Mouse (Mus musculus) kidney, adult 10 weeks (tissue): ENCODE data around the gene Olfr851. TPM values are rescaled to one million over a fixed set of nuclear protein-coding genes. Genes with fewer than 3 reads are reported as not detected.

ENCODE experiments used
- polyA plus RNA-seq: library from polyadenylated mRNA; stranded (reverse); fragments of 350-450 nt; fragmentation: Illumina TruSeq; extraction: RNeasy Lipid Tissue Mini Kit (QIAGEN cat#74804); gene quantifications from one replicate; pipeline ENCODE4 v1.2.3, GENCODE M21; 2014; ENCODE audit warnings: low read depth, low replicate concordance

Gene Olfr851
- not detected for polyA plus RNA-seq

GRCm38 (mm10) chr9:19492995-19493394 is at the start of gene Olfr851:
Gene Olfr851 (plus strand): TSS chr9:19493295.

GRCm38 (mm10) chr9:19478148-19478547 is 14.9 kb upstream of the Olfr851 start, which contains the start of gene Olfr850:
Gene Olfr850 (minus strand): TSS chr9:19478248.

GRCm38 (mm10) chr9:19540976-19541375 is 47.9 kb downstream of the Olfr851 start, which contains the start of gene Olfr853:
Gene Olfr853 (minus strand): TSS chr9:19541076.

Other genes with a start within 250 kb of the Olfr851 start
- gene Olfr843, start 241.3 kb upstream of the Olfr851 start, polyA plus RNA-seq = not detected
- gene Olfr844, start 176.9 kb upstream of the Olfr851 start, polyA plus RNA-seq = not detected
- gene Olfr845, start 156.8 kb upstream of the Olfr851 start, polyA plus RNA-seq = not detected
- not detected for gene Olfr846, start 129.3 kb upstream of the Olfr851 start, polyA plus RNA-seq
- gene Olfr847, start 114.6 kb upstream of the Olfr851 start, polyA plus RNA-seq = not detected
- not detected for gene Olfr849, start 53.0 kb upstream of the Olfr851 start, polyA plus RNA-seq
- gene Olfr850, start 15.0 kb upstream of the Olfr851 start, polyA plus RNA-seq = not detected
- not detected for gene Olfr853, start 47.8 kb downstream of the Olfr851 start, polyA plus RNA-seq
- not detected for gene Olfr854, start 74.1 kb downstream of the Olfr851 start, polyA plus RNA-seq
- not detected for gene Olfr855, start 89.3 kb downstream of the Olfr851 start, polyA plus RNA-seq
- 29.3 TPM for gene Zfp317, start 128.8 kb downstream of the Olfr851 start, polyA plus RNA-seq
- gene Olfr857, start 216.1 kb downstream of the Olfr851 start, polyA plus RNA-seq = not detected